Mouse (Mus musculus): ENCODE measurements around the gene Olfr635.
"Not testable (repeated sequence)": the region's sequence is repeated elsewhere in the genome, so short reads cannot be mapped to it uniquely, and the experiment has no call there.

The Olfr635 gene

GRCm38 (mm10) chr7:103970852-103971251 is at the start of gene Olfr635:
TSS of gene Olfr635 (plus strand) at chr7:103971152.
- no peak for DNase-seq (ENCODE audit: low read depth)

DNA sequence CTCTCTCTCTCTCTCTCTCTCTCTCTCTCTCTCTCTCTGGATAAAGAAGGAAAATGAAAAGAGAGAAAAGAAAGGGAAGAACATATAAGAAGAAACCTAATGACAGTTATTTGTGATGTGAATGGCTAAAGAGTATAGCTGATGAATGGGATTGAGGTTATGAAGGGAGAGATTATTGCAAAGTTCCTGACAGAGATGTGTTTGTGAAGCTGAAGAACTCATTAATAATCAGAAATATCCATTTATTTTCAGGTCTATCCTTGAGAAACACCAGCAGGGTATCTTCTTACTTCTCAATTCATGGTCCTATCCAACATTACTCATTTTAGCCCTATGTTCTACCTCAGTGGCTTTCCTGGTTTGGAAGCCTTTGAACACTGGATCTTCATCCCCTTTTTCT is 42.4 kb upstream of the Olfr635 start, which contains the start of gene Olfr631:
Gene Olfr631 (plus strand): TSS at position 301 of the 400 bp plus-strand sequence.
- no peak for DNase-seq (ENCODE audit: low read depth)

DNA sequence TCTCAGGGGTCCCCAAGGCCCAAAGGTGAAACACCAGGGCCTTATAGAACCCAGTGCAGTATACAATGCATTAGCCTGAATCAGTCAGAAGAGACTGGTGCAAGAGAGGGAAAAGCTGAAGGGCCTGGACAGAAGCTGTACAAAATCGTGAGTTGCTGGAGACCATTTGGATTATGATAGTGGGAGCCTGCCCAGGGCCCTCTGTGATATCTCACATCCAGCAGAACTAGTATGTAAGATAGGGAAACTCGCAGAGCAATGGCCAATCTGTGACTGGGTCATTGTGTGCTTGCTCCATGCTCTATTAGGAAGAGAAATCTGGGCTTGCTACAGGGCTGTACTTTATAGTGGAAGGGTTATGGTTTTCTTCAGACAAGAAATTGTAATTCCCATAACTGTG is 36.7 kb upstream of the Olfr635 start, which contains the start of gene Olfr632:
Gene Olfr632 (plus strand): TSS at position 84 of the 400 bp plus-strand sequence.
- no peak for DNase-seq (ENCODE audit: low read depth)

GRCm38 (mm10) chr7:103942730-103943129 is 28.2 kb upstream of the Olfr635 start:
- DNase-seq (ENCODE audit: low read depth), result peak; percentile 46

- no peak for DNase-seq (ENCODE audit: low read depth)
Observed at GRCm38 (mm10) chr7:103944137-103944536, 26.8 kb upstream of the Olfr635 start, which contains the start of gene Olfr633. TSS of gene Olfr633 (plus strand) at chr7:103944437.

DNA sequence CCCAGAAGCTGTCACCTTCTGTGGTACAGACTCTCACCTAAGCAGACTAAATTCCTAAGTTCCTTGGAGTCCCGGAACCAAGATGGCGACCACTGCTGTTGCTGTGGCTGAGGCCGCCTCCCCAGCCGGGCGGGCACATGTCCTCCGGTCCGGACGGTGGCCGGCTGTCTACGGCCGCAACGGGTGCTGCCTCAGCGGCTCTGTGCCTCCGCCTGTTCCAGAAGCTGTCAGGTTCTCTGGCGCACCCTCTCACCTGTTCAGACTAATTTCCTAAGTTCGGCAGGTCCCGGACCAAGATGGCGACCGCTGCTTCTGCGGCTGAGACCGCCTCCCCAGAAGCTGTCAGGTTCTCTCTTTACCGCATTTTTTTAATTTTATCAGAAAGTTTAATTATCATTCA is 4.1 kb upstream of the Olfr635 start:
- DNase-seq (ENCODE audit: low read depth), result not testable (repeated sequence)

GRCm38 (mm10) chr7:103971782-103972181 is 830 bp downstream of the Olfr635 start:
- no peak for DNase-seq (ENCODE audit: low read depth)

GRCm38 (mm10) chr7:103998446-103998845 is 27.5 kb downstream of the Olfr635 start, which contains the start of gene Olfr638:
TSS of gene Olfr638 (plus strand) at chr7:103998746.
- no peak for DNase-seq (ENCODE audit: low read depth)

DNA sequence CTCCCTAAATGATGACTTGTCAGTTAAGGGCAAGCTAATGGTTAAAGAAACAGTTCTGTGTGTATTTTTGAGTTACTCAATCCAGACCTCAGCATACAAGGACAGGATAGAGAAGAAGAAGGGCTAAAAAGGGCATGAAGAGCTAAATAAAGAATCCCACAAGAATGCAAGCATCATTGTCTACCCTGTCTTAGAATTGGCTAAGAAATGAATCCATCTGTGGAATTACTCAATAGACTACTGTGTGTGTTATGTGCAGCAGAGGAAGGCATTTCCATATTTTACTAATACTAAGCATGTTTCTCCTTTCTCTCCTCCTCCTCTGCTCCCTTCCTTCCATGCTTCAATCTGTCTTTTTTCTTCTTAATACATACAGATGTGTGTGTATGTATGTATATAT is 28.2 kb downstream of the Olfr635 start:
- DNase-seq (ENCODE audit: low read depth), result no peak

GRCm38 (mm10) chr7:104017203-104017602 is 46.3 kb downstream of the Olfr635 start, which contains the start of gene Olfr639:
TSS of gene Olfr639 (minus strand) at chr7:104017303.
- no peak for DNase-seq (ENCODE audit: low read depth)

DNA sequence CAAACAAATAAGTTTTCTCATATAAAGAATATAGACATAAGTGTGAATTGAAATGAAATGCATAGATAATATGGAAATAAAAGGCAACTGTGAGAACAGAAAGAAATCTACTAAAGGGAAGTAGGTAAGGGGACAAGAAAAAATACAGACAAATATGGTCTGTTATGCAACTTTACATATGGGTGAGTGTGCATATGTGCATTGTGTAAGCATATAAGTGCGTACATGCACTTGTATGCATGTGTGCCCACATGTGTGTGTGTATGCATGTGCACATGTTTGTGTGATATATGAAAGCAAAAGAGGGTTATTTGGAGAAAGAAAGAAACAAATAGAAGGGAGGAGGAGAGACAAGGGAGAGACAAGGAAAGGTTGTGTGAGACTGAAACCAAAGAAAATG is 48.0 kb downstream of the Olfr635 start:
- DNase-seq (ENCODE audit: low read depth), result no peak

- no peak for DNase-seq (ENCODE audit: low read depth)
Observed at GRCm38 (mm10) chr7:104021651-104022050, 50.7 kb downstream of the Olfr635 start.

- DNase-seq (ENCODE audit: low read depth), result no peak
Observed at GRCm38 (mm10) chr7:104025473-104025872, 54.5 kb downstream of the Olfr635 start, which contains the start of gene Olfr640. TSS of gene Olfr640 (minus strand) at chr7:104025573.

DNA sequence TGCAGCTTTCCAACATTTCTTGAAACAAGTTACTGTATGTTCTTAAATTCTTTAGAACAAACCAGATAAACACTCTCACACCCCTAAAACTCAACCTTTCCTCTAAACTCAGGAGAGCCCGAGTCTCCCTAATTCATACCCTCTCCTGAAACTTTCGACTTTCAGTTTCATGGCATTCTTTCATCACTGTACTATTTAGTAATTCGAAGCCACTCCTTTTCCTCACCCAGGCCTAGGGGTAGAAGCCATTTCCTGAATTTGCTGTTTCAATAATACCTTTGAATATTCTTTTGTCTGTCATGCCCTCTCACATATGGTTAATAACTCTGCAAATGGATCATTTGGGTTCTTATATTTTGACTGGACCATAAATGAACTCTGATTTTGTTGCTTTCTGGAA is 56.0 kb downstream of the Olfr635 start:
- DNase-seq (ENCODE audit: low read depth), result no peak

- no peak for DNase-seq (ENCODE audit: low read depth)
Observed at GRCm38 (mm10) chr7:104035145-104035544, 64.2 kb downstream of the Olfr635 start, which contains the start of gene Olfr641. TSS of gene Olfr641 (plus strand) at chr7:104035445.

All from c-Kit-positive CD71-negative TER-119-negative erythroid progenitor cells, embryonic 14.5 days (primary cell).